Mouse (Mus musculus) bone marrow macrophage, adult 2 months (primary cell): ENCODE results near the gene Acsm5. TPM values are rescaled to one million over a fixed set of nuclear protein-coding genes. Genes with fewer than 3 reads are reported as not detected.

Experiments
- H3K27ac ChIP-seq: 2 replicates; pipeline ENCODE4 v1.5.1; 2012; ENCODE audit warnings: low read depth, low read length; ENCODE audit not compliant: insufficient read depth
- H3K4me1 ChIP-seq: 2 replicates; pipeline ENCODE4 v1.6.1; 2012; ENCODE audit warnings: low read length; ENCODE audit not compliant: control insufficient read depth, insufficient read depth
- H3K4me3 ChIP-seq: 2 replicates; pipeline ENCODE4 v1.5.1; 2012; ENCODE audit warnings: mild to moderate bottlenecking, low read length, moderate library complexity; ENCODE audit not compliant: insufficient read depth
- CTCF ChIP-seq: IDR thresholded peaks from 2 replicates; pipeline ENCODE4 v1.5.1; 2012; ENCODE audit warnings: low read depth, mild to moderate bottlenecking, low read length, moderate library complexity
- POLR2A ChIP-seq: IDR thresholded peaks from 2 replicates; pipeline ENCODE4 v1.6.1; 2012; ENCODE audit warnings: mild to moderate bottlenecking, low read depth, low read length, borderline replicate concordance
- polyA plus RNA-seq: library from polyadenylated mRNA; stranded (reverse); fragments of >200 nt; gene quantifications from 2 replicates; pipeline ENCODE4 v1.2.4, GENCODE M21; 2012; ENCODE audit not compliant: missing spikeins, insufficient read depth, insufficient read length

Acsm5 gene
- polyA plus RNA-seq, 1 experiment = not detected

- TF ChIP-seq POLR2A (no peak), CTCF (no peak)
- Histone ChIP-seq H3K4me3 (no peak overlapping the region), H3K27ac (no peak overlapping the region), H3K4me1 (no peaks in the 10 kb centered on the region)
These were observed 3.0 kb upstream of the Acsm5 start for GRCm38 (mm10) chr7:119516272-119516558.

- Histone ChIP-seq H3K27ac (no peak overlapping the region), H3K4me3 (no peak overlapping the region), H3K4me1 (no peaks in the 10 kb centered on the region)
- no peak for TF ChIP-seq POLR2A
- peak; percentile 56 for TF ChIP-seq CTCF
These were observed 391 bp downstream of the Acsm5 start for GRCm38 (mm10) chr7:119519654-119520053.

GRCm38 (mm10) chr7:119521816-119522215 lies 2.6 kb downstream of the Acsm5 start:
- Histone ChIP-seq H3K4me1 (no peaks in the 10 kb centered on the region), H3K4me3 (no peak overlapping the region), H3K27ac (no peak overlapping the region)
- no peak for TF ChIP-seq POLR2A
- TF ChIP-seq CTCF = no peak

GRCm38 (mm10) chr7:119522385-119522784 lies 3.1 kb downstream of the Acsm5 start:
- H3K4me3 ChIP-seq = no peak overlapping the region
- TF ChIP-seq CTCF (no peak), POLR2A (no peak)
- no peaks in the 10 kb centered on the region for H3K4me1 ChIP-seq
- H3K27ac ChIP-seq = no peak overlapping the region

GRCm38 (mm10) chr7:119523389-119523788 lies 4.1 kb downstream of the Acsm5 start, which contains the start of gene Pdilt:
Pdilt (minus strand) TSS chr7:119523489.
- no peaks in the 10 kb centered on the region for H3K4me1 ChIP-seq
- no peak for TF ChIP-seq POLR2A
- TF ChIP-seq CTCF = no peak

GRCm38 (mm10) chr7:119525881-119526281 lies 6.6 kb downstream of the Acsm5 start:
- H3K4me1 ChIP-seq = no peaks in the 10 kb centered on the region
- no peak for TF ChIP-seq CTCF
- no peak for TF ChIP-seq POLR2A
- H3K4me3 ChIP-seq = no peak overlapping the region
- H3K27ac ChIP-seq = no peak overlapping the region

More at GRCm38 (mm10) chr7:119523389-119523788, 4.1 kb downstream of the Acsm5 start, which contains the start of gene Pdilt:
- Histone ChIP-seq H3K4me3 (no peak within 1 kb of the TSS), H3K27ac (no peak within 1 kb of the TSS)

GRCm38 (mm10) chr7:119526486-119526885 lies 7.2 kb downstream of the Acsm5 start:
- no peaks in the 10 kb centered on the region for H3K4me1 ChIP-seq
- TF ChIP-seq CTCF (no peak), POLR2A (no peak)
- H3K4me3 ChIP-seq = no peak overlapping the region
- no peak overlapping the region for H3K27ac ChIP-seq

- Histone ChIP-seq H3K4me1 (no peaks in the 10 kb centered on the region), H3K27ac (no peak overlapping the region), H3K4me3 (no peak overlapping the region)
- TF ChIP-seq CTCF = no peak
- no peak for TF ChIP-seq POLR2A
These were observed 7.9 kb downstream of the Acsm5 start for GRCm38 (mm10) chr7:119527135-119527534.

GRCm38 (mm10) chr7:119527548-119527947 lies 8.3 kb downstream of the Acsm5 start:
- no peak overlapping the region for H3K4me3 ChIP-seq
- no peaks in the 10 kb centered on the region for H3K4me1 ChIP-seq
- H3K27ac ChIP-seq = no peak overlapping the region
- TF ChIP-seq POLR2A = no peak
- no peak for TF ChIP-seq CTCF

GRCm38 (mm10) chr7:119528617-119529016 lies 9.4 kb downstream of the Acsm5 start:
- Histone ChIP-seq H3K4me3 (no peak overlapping the region), H3K4me1 (no peaks in the 10 kb centered on the region), H3K27ac (no peak overlapping the region)
- TF ChIP-seq POLR2A (no peak), CTCF (no peak)

- H3K4me3 ChIP-seq = no peak overlapping the region
- H3K27ac ChIP-seq = no peak overlapping the region
- H3K4me1 ChIP-seq = no peaks in the 10 kb centered on the region
- TF ChIP-seq CTCF (no peak), POLR2A (no peak)
These were observed 13.7 kb downstream of the Acsm5 start for GRCm38 (mm10) chr7:119532924-119533323.
